Mouse (Mus musculus) stomach, embryonic 16.5 days (tissue): ENCODE data around the gene Bptf. TPM values are rescaled to one million over a fixed set of nuclear protein-coding genes. Genes with fewer than 3 reads are reported as not detected.
"Not testable (repeated sequence)": the region's sequence is repeated elsewhere in the genome, so short reads cannot be mapped to it uniquely, and the experiment has no call there.

Experiments
- ATAC-seq: fragments of 200-750 bp; cut with Nextera tagmentation; 2 replicates; pipeline ENCODE4 v1.8.0; 2017; ENCODE audit warnings: moderate number of reproducible peaks, moderate TSS enrichment; ENCODE audit not compliant: insufficient read depth, low FRiP score
- H3K27ac ChIP-seq: fragments of 300-500 bp; sonication (generic); 2 replicates; pipeline ENCODE4 v1.5.1; 2014; ENCODE audit warnings: low read length
- H3K27me3 ChIP-seq: fragments of 300-500 bp; sonication (generic); 2 replicates; pipeline ENCODE4 v1.6.1; 2014; ENCODE audit warnings: low read length, control low read depth, mixed read lengths; ENCODE audit not compliant: control insufficient read depth, insufficient read depth
- H3K36me3 ChIP-seq: fragments of 300-500 bp; sonication (generic); 2 replicates; pipeline ENCODE4 v1.6.1; 2014; ENCODE audit warnings: low read length; ENCODE audit not compliant: control insufficient read depth, insufficient read depth
- H3K4me1 ChIP-seq: fragments of 300-500 bp; sonication (generic); 2 replicates; pipeline ENCODE4 v1.6.1; 2014; ENCODE audit warnings: low read length, control low read depth, mixed read lengths; ENCODE audit not compliant: control insufficient read depth, insufficient read depth
- H3K4me2 ChIP-seq: fragments of 300-500 bp; sonication (generic); 2 replicates; pipeline ENCODE4 v1.6.1; 2014; ENCODE audit warnings: low read depth, low read length, mixed read lengths
- H3K4me3 ChIP-seq: fragments of 300-500 bp; sonication (generic); replicated peaks from 2 replicates; pipeline ENCODE4 v1.5.1; 2014; ENCODE audit warnings: mild to moderate bottlenecking, low read length
- H3K9ac ChIP-seq: fragments of 300-500 bp; sonication (generic); 2 replicates; pipeline ENCODE4 v1.6.1; 2014; ENCODE audit warnings: low read length
- H3K9me3 ChIP-seq: fragments of 300-500 bp; sonication (generic); replicated peaks from 2 replicates; pipeline ENCODE4 v1.6.1; 2016; ENCODE audit warnings: low read length, control low read depth; ENCODE audit not compliant: control insufficient read depth
- WGBS: fragments of 180-500 bp; shearing (Covaris S2); extraction: QIAGEN DNeasy Blood & Tissue Kit; methylation state at CpG from one replicate; pipeline ENCODE4 v1.1.7; 2014; 5-methylcytosine and 5-hydroxymethylcytosine counted together
- polyA plus RNA-seq: library from polyadenylated mRNA; unstranded; fragments of >200 nt; fragmentation: Nextera tagmentation; extraction: Ambion mirVana; gene quantifications from 2 replicates; pipeline ENCODE4 v1.2.1, GENCODE M21; 2015

The Bptf gene
- polyA plus RNA-seq, 1 experiment from 2014 or later = 27.4 TPM

- no peaks in the 10 kb centered on the region for H3K36me3 ChIP-seq
Measured at GRCm38 (mm10) chr11:107028754-107029153, 103.2 kb downstream of the Bptf start.

GRCm38 (mm10) chr11:107028275-107028618 is 103.7 kb downstream of the Bptf start:
- H3K36me3 ChIP-seq = no peaks in the 10 kb centered on the region
- peaks cover 21% of the 10 kb centered on the region for H3K4me1 ChIP-seq

More at GRCm38 (mm10) chr11:107028754-107029153, 103.2 kb downstream of the Bptf start:
- Histone ChIP-seq H3K27me3 (no peaks in the 10 kb centered on the region), H3K4me1 (peaks cover 21% of the 10 kb centered on the region), H3K9ac (peak overlapping the region; percentile 82; the same call in 1 of the 2 replicates), H3K9me3 (no peaks in the 10 kb centered on the region), H3K27ac (peak overlapping the region; percentile 75), H3K4me3 (peak overlapping the region; percentile 69), H3K4me2 (peak overlapping the region; percentile 98)
- WGBS = 50% methylated on average over 6 of the region's 6 CpGs
- ATAC-seq = no peak

GRCm38 (mm10) chr11:107027431-107028274 is 104.3 kb downstream of the Bptf start:
- under 1% methylated on average over 107 of the region's 107 CpGs for WGBS
- Histone ChIP-seq H3K27ac (peak overlapping the region; percentile 88), H3K9ac (peak overlapping the region; percentile 82), H3K27me3 (no peaks in the 10 kb centered on the region), H3K36me3 (no peaks in the 10 kb centered on the region), H3K4me2 (peak overlapping the region; percentile 98), H3K4me3 (peak overlapping the region; percentile 69), H3K9me3 (no peaks in the 10 kb centered on the region), H3K4me1 (peaks cover 21% of the 10 kb centered on the region)
- ATAC-seq = peak; percentile 94

More at GRCm38 (mm10) chr11:107028275-107028618, 103.7 kb downstream of the Bptf start:
- H3K4me3 ChIP-seq = peak overlapping the region; percentile 69
- H3K9me3 ChIP-seq = no peaks in the 10 kb centered on the region
- no peaks in the 10 kb centered on the region for H3K27me3 ChIP-seq
- 3% methylated on average over 29 of the region's 29 CpGs for WGBS
- peak overlapping the region; percentile 98 for H3K4me2 ChIP-seq
- peak overlapping the region; percentile 82 for H3K9ac ChIP-seq
- H3K27ac ChIP-seq = peak overlapping the region; percentile 75
- no peak; the same call in 1 of the 2 replicates for ATAC-seq

GRCm38 (mm10) chr11:107026554-107027430 is 105.1 kb downstream of the Bptf start:
- H3K27ac ChIP-seq = peak overlapping the region; percentile 16; the same call in 1 of the 2 replicates
- H3K36me3 ChIP-seq = no peaks in the 10 kb centered on the region
- peak overlapping the region; percentile 82 for H3K9ac ChIP-seq
- H3K4me3 ChIP-seq = peak overlapping the region; percentile 69
- no peak for ATAC-seq
- no peaks in the 10 kb centered on the region for H3K9me3 ChIP-seq
- H3K4me1 ChIP-seq = peaks cover 21% of the 10 kb centered on the region
- H3K27me3 ChIP-seq = no peaks in the 10 kb centered on the region
- peak overlapping the region; percentile 98 for H3K4me2 ChIP-seq
- WGBS = 6% methylated on average over 12 of the region's 12 CpGs

- Histone ChIP-seq H3K9me3 (no peaks in the 10 kb centered on the region), H3K4me2 (peak within 1 kb of the TSS; percentile 98), H3K4me1 (peaks cover 21% of the 10 kb centered on the region), H3K4me3 (peak within 1 kb of the TSS; percentile 55), H3K9ac (peak within 1 kb of the TSS; percentile 79), H3K27ac (peak within 1 kb of the TSS; percentile 37; the same call in 1 of the 2 replicates), H3K36me3 (no peaks in the 10 kb centered on the region), H3K27me3 (no peaks in the 10 kb centered on the region)
- WGBS = under 1% methylated on average over 45 of the region's 45 CpGs
- ATAC-seq = no peak
Measured at GRCm38 (mm10) chr11:107025411-107026321, 106.3 kb downstream of the Bptf start, which contains the start of gene 1810010H24Rik. 1810010H24Rik (plus strand) TSS chr11:107025681.

GRCm38 (mm10) chr11:107024406-107024805 is 107.5 kb downstream of the Bptf start:
- Histone ChIP-seq H3K27ac (no peak overlapping the region), H3K4me1 (peaks cover 21% of the 10 kb centered on the region), H3K4me2 (0 out of 2 replicates have a peak overlapping the region, but pooled peaks have one; percentile 98), H3K9ac (no peak overlapping the region), H3K36me3 (no peaks in the 10 kb centered on the region), H3K27me3 (no peaks in the 10 kb centered on the region), H3K9me3 (no peaks in the 10 kb centered on the region), H3K4me3 (no peak overlapping the region)
- 55% methylated on average over 4 of the region's 4 CpGs for WGBS
- ATAC-seq = no peak

GRCm38 (mm10) chr11:107022050-107022683 is 109.8 kb downstream of the Bptf start:
- Histone ChIP-seq H3K9ac (no peak overlapping the region), H3K27ac (peak overlapping the region; percentile 71), H3K36me3 (no peaks in the 10 kb centered on the region), H3K4me1 (peaks cover 16% of the 10 kb centered on the region), H3K9me3 (no peaks in the 10 kb centered on the region), H3K4me3 (no peak overlapping the region), H3K4me2 (no peak overlapping the region), H3K27me3 (no peaks in the 10 kb centered on the region)
- peak; percentile 62; the same call in 1 of the 2 replicates for ATAC-seq
- 64% methylated on average over 13 of the region's 13 CpGs for WGBS

GRCm38 (mm10) chr11:107019722-107020121 is 112.2 kb downstream of the Bptf start:
- not testable (repeated sequence) for H3K4me3 ChIP-seq, H3K27me3 ChIP-seq, ATAC-seq, H3K9me3 ChIP-seq, H3K9ac ChIP-seq, H3K4me1 ChIP-seq, H3K27ac ChIP-seq, H3K4me2 ChIP-seq, H3K36me3 ChIP-seq
- 95% methylated on average over 3 of the region's 5 CpGs for WGBS
